Mouse (Mus musculus): Measurements from ENCODE around the gene Iqca. TPM values are rescaled to one million over a fixed set of nuclear protein-coding genes. Genes with fewer than 3 reads are reported as not detected.

The Iqca gene
- 0.86 and 1.8 TPM in 2 replicates for polyA plus RNA-seq (2014; fragmentation: Nextera tagmentation; extraction: Ambion mirVana)

DNA sequence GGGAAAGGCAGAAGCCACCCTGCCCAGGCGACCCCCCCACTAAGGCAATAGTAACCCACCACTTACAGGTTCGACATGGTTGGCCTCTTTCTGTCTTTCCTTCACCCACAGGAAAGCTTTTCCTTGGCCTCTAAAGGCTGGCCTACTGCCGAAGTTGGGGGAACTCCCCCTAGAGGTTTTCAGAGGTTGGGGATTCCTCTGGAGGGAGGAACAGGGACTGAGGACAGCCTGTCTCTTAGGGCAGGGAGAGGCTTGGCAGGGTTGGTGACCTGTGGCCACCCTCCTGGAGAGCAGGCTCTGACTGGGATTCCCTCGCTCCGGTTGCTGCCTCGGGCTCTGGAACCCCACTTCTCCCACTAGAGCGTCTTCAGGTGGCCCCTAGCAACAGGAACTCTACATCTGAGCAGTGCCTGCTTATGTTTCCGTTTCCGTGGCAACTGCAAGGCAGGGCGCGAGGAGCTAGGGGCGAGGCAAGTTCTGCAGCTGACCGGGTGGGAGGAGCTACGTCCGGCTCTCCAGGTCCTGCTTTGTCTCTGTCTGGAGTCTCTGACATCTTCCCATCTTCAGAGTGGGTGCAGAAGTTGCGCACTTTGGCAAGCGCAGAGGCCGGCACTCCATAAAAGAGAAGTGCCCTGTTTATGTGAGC, at the start of gene Iqca:
Gene Iqca, minus strand, starts transcription at position 303 of the 646 bp plus-strand sequence.
- no peak within 1 kb of the TSS; the same call in 1 of the 2 replicates for H3K9ac ChIP-seq
- H3K27ac ChIP-seq = no peak within 1 kb of the TSS

DNA sequence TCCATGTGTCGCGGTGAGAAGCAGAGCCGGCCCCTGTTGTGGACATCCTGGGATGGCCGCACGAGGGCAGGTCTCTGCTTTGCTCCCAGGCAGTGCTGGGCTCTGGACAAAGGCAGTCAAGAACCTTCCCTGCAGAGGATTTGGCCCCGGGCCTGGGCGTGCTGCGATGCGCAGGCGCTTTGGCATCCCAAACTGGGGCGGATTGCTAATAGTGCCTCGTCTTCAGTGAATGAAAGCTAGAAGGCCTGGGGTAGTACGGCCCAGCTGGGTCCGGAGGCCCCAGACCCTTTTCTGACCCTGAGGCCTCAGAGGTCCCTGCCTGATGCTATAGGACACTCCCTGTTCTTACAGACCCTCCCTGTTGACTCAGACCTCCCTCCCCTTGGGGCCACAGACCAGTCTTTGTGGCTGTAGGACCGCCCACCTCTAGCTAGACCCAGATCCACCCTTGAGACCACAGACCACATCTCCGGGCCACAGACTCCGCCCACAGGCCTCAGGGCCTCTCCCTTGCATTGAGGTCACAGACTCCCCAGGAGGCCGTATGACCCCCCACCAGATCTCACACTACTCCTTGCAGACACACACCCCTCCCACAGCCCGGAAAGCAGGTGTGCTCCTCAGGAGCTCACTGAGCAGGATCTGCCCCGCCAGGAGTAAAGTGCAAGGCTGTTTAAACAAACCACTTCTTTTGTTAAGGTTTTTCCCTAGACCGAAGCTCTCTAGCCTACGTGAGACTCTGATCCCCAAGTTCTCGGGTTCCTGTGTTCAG, 49.2 kb upstream of the Iqca start:
- ATAC-seq (ENCODE audit: low FRiP score) = peak; percentile 46; the same call in 1 of the 2 replicates
- H3K4me3 ChIP-seq (replicated peaks; ENCODE audit: low read length) = no peak overlapping the region
- WGBS = 6% methylated on average over 23 of the region's 23 CpGs
- peak overlapping the region; percentile 10; the same call in 1 of the 2 replicates for H3K4me2 ChIP-seq (replicated peaks)
- no peaks in the 10 kb centered on the region for H3K9me3 ChIP-seq (ENCODE audit: control insufficient read depth, low read length)
- DNase-seq (ENCODE audit: low spot score) = peak; percentile 67
- peak overlapping the region; percentile 22; the same call in 1 of the 2 replicates for H3K9ac ChIP-seq
- H3K4me1 ChIP-seq (replicated peaks; ENCODE audit: control insufficient read depth, insufficient read depth, low read length) = peaks cover 25% of the 10 kb centered on the region
- peaks cover 11% of the 10 kb centered on the region; the same call in 1 of the 2 replicates for H3K27me3 ChIP-seq (ENCODE audit: control insufficient read depth, insufficient read depth, low read length)
- no peaks in the 10 kb centered on the region for H3K36me3 ChIP-seq (replicated peaks; ENCODE audit: control insufficient read depth, insufficient read depth)
- H3K27ac ChIP-seq = no peak overlapping the region

More for the DNA sequence above, at the start of gene Iqca:
- Histone ChIP-seq H3K9me3 (ENCODE audit: control insufficient read depth, low read length) (no peaks in the 10 kb centered on the region), H3K4me3 (replicated peaks; ENCODE audit: low read length) (0 out of 2 replicates have a peak within 1 kb of the TSS, but pooled peaks have one; percentile 2), H3K4me1 (replicated peaks; ENCODE audit: control insufficient read depth, insufficient read depth, low read length) (peaks cover 14% of the 10 kb centered on the region; the same call in 1 of the 2 replicates), H3K4me2 (replicated peaks) (peak within 1 kb of the TSS; percentile 41), H3K36me3 (replicated peaks; ENCODE audit: control insufficient read depth, insufficient read depth) (no peaks in the 10 kb centered on the region), H3K27me3 (ENCODE audit: control insufficient read depth, insufficient read depth, low read length) (no peaks in the 10 kb centered on the region)
- 3% methylated on average over 18 of the region's 18 CpGs for WGBS
- DNase-seq (ENCODE audit: low spot score) = peak; percentile 73
- ATAC-seq (ENCODE audit: low FRiP score) = peak; percentile 91

DNA sequence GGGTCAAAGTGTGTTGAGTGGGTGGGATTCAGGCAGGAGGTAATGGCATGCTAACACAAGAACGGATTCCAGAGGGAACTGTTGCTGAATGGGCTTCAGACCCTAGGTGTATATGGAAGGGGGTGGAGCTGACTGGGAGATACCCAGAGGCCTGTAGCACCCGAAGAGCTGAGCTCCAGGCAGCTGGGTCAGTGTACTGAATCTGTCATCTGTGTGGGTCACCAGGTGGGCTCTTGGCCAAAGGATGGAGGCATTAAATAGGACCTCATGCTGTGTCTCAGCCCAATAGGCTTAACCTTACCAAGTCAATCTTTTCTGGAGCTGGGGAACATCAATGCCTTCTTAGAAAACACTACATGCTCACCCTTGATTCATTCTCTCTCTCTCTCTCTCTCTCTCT, 48.5 kb upstream of the Iqca start:
- Histone ChIP-seq H3K4me3 (replicated peaks; ENCODE audit: low read length) (no peak overlapping the region), H3K36me3 (replicated peaks; ENCODE audit: control insufficient read depth, insufficient read depth) (no peaks in the 10 kb centered on the region), H3K4me1 (replicated peaks; ENCODE audit: control insufficient read depth, insufficient read depth, low read length) (peaks cover 17% of the 10 kb centered on the region), H3K9me3 (ENCODE audit: control insufficient read depth, low read length) (no peaks in the 10 kb centered on the region), H3K27me3 (ENCODE audit: control insufficient read depth, insufficient read depth, low read length) (peaks cover 11% of the 10 kb centered on the region; the same call in 1 of the 2 replicates), H3K9ac (no peak overlapping the region), H3K4me2 (replicated peaks) (no peak overlapping the region), H3K27ac (no peak overlapping the region)
- ATAC-seq (ENCODE audit: low FRiP score) (no peak), DNase-seq (ENCODE audit: low spot score) (no peak)
- 55% methylated on average over 2 of the region's 2 CpGs for WGBS

DNA sequence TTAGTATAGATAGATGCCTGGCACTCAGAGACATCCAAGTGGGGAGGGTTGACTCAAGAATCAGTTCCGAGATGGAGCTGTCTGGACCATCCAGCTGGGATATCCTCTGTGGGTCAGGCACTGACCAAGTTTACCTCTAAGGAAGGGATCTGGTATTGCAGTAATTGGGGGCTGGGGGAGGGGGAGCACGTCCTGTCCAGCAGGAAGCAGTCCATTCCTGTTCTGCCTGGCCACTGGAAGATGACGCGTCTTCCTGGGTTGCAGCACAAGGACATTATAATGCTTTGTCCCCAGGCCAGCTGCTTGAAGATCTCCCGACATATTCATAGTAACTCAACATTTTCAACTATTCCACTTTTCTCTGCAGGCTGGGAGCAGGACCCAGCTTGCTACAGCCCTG, 48.0 kb upstream of the Iqca start:
- 90% methylated on average over 5 of the region's 5 CpGs for WGBS

DNA sequence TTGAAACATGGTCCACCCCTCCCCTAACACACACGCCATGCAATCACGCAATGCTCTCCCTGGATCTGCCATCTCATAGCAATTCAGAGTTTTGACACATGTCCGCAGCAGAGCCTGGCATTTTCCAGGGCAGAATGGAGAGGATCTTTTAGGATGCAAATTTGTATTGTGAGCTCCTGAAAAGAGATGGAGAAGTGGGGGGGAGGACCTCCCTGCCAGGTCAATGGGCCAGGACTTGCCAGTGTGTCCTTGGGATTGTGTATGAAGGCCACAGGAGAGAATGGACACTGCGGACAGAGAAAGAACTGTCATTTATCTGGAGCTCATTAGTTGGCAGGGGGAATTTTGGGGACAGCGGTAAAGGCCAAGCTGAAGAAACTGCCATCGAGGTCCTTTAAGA, 35.8 kb upstream of the Iqca start:
- H3K27ac ChIP-seq = no peak overlapping the region
- no peak overlapping the region for H3K4me2 ChIP-seq (replicated peaks)
- ATAC-seq (ENCODE audit: low FRiP score) (no peak), DNase-seq (ENCODE audit: low spot score) (no peak)
- no peaks in the 10 kb centered on the region for H3K27me3 ChIP-seq (ENCODE audit: control insufficient read depth, insufficient read depth, low read length)
- no peak overlapping the region for H3K4me3 ChIP-seq (replicated peaks; ENCODE audit: low read length)
- no peak overlapping the region for H3K9ac ChIP-seq
- H3K4me1 ChIP-seq (replicated peaks; ENCODE audit: control insufficient read depth, insufficient read depth, low read length) = no peaks in the 10 kb centered on the region
- 20% methylated on average over 6 of the region's 6 CpGs for WGBS
- no peaks in the 10 kb centered on the region for H3K36me3 ChIP-seq (replicated peaks; ENCODE audit: control insufficient read depth, insufficient read depth)
- H3K9me3 ChIP-seq (ENCODE audit: control insufficient read depth, low read length) = no peaks in the 10 kb centered on the region; the same call in 1 of the 2 replicates

More for the DNA sequence above, 48.0 kb upstream of the Iqca start:
- ATAC-seq (ENCODE audit: low FRiP score) (no peak), DNase-seq (ENCODE audit: low spot score) (no peak)
- Histone ChIP-seq H3K4me3 (replicated peaks; ENCODE audit: low read length) (no peak overlapping the region), H3K9me3 (ENCODE audit: control insufficient read depth, low read length) (no peaks in the 10 kb centered on the region), H3K4me1 (replicated peaks; ENCODE audit: control insufficient read depth, insufficient read depth, low read length) (peaks cover 16% of the 10 kb centered on the region; the same call in 1 of the 2 replicates), H3K27ac (no peak overlapping the region), H3K9ac (no peak overlapping the region), H3K27me3 (ENCODE audit: control insufficient read depth, insufficient read depth, low read length) (peaks cover 11% of the 10 kb centered on the region; the same call in 1 of the 2 replicates), H3K4me2 (replicated peaks) (no peak overlapping the region), H3K36me3 (replicated peaks; ENCODE audit: control insufficient read depth, insufficient read depth) (no peaks in the 10 kb centered on the region)

DNA sequence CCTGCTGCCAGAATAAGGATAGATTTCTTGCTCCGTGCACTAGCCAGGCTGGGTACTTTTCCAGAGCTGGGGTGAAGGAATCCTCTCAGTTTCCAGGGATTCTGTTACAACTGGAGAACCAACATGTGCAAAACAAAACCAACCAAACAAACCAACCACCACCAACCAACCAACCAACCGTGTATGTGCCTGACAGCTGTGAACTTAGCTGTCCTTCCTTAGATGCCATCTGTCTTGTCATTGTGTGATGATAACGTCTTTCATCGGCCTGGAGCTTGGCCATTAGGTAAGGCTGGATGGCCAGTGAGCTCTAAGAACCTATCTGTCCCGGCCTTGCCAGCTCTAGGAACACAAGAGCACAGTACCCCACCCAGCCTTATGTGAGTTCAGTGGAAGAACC, 33.7 kb upstream of the Iqca start:
- 92% methylated on average over 5 of the region's 5 CpGs for WGBS
- H3K4me1 ChIP-seq (replicated peaks; ENCODE audit: control insufficient read depth, insufficient read depth, low read length) = no peaks in the 10 kb centered on the region
- DNase-seq (ENCODE audit: low spot score) (no peak), ATAC-seq (ENCODE audit: low FRiP score) (no peak)
- no peak overlapping the region for H3K4me2 ChIP-seq (replicated peaks)
- no peaks in the 10 kb centered on the region for H3K27me3 ChIP-seq (ENCODE audit: control insufficient read depth, insufficient read depth, low read length)
- H3K4me3 ChIP-seq (replicated peaks; ENCODE audit: low read length) = no peak overlapping the region
- no peak overlapping the region for H3K9ac ChIP-seq
- H3K27ac ChIP-seq = no peak overlapping the region
- H3K9me3 ChIP-seq (ENCODE audit: control insufficient read depth, low read length) = no peaks in the 10 kb centered on the region; the same call in 1 of the 2 replicates
- no peaks in the 10 kb centered on the region for H3K36me3 ChIP-seq (replicated peaks; ENCODE audit: control insufficient read depth, insufficient read depth)

DNA sequence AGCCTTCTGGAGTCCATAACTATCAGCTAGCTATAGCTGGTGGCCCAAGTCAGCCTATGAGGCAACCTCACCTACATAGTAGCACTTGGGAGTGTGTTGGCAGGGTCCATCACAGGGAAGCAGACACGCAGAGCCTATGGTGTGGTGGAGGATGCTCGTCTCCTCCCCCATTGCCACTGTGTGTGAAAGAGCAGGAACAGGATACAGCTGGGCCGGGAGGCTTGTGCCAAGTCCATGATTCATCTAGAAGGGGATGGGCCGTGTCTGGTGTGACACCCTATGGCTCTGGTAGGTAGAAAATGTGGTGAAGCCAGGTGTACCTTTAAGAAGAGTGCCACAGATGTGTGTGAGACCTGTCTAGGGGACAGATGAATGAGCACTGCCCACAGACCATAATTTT, 33.0 kb upstream of the Iqca start:
- no peak overlapping the region for H3K27ac ChIP-seq
- no peaks in the 10 kb centered on the region for H3K4me1 ChIP-seq (replicated peaks; ENCODE audit: control insufficient read depth, insufficient read depth, low read length)
- no peak overlapping the region for H3K4me3 ChIP-seq (replicated peaks; ENCODE audit: low read length)
- WGBS = 95% methylated on average over 4 of the region's 4 CpGs
- ATAC-seq (ENCODE audit: low FRiP score) (no peak), DNase-seq (ENCODE audit: low spot score) (no peak)
- H3K9me3 ChIP-seq (ENCODE audit: control insufficient read depth, low read length) = no peaks in the 10 kb centered on the region; the same call in 1 of the 2 replicates
- no peaks in the 10 kb centered on the region for H3K27me3 ChIP-seq (ENCODE audit: control insufficient read depth, insufficient read depth, low read length)
- H3K4me2 ChIP-seq (replicated peaks) = no peak overlapping the region
- H3K36me3 ChIP-seq (replicated peaks; ENCODE audit: control insufficient read depth, insufficient read depth) = no peaks in the 10 kb centered on the region
- H3K9ac ChIP-seq = no peak overlapping the region

DNA sequence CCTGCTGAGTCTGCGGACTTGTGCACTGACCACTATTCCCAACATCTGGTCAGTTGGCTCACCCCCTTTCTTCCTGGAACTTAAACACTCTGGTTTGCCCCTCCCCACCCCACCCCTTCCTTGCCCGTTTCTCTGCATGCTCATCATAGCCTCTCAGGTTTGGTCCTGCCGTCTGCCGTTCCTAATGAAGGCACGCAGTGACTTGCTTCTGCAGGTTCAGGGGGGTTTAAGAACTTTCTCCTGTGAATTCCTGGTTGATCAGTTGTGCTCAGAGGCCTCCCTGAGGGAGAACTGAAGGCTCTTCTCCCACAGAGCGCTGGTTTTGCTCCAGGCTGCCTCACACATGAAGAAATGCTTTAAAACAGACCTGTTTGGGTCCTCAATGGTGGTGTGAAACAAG, 30.4 kb upstream of the Iqca start:
- ATAC-seq (ENCODE audit: low FRiP score) = no peak
- Histone ChIP-seq H3K36me3 (replicated peaks; ENCODE audit: control insufficient read depth, insufficient read depth) (no peaks in the 10 kb centered on the region), H3K9ac (no peak overlapping the region), H3K4me2 (replicated peaks) (no peak overlapping the region), H3K4me3 (replicated peaks; ENCODE audit: low read length) (no peak overlapping the region), H3K27me3 (ENCODE audit: control insufficient read depth, insufficient read depth, low read length) (no peaks in the 10 kb centered on the region), H3K9me3 (ENCODE audit: control insufficient read depth, low read length) (no peaks in the 10 kb centered on the region; the same call in 1 of the 2 replicates), H3K27ac (no peak overlapping the region), H3K4me1 (replicated peaks; ENCODE audit: control insufficient read depth, insufficient read depth, low read length) (no peaks in the 10 kb centered on the region)
- 72% methylated on average over 6 of the region's 6 CpGs for WGBS
- DNase-seq (ENCODE audit: low spot score) = no peak

DNA sequence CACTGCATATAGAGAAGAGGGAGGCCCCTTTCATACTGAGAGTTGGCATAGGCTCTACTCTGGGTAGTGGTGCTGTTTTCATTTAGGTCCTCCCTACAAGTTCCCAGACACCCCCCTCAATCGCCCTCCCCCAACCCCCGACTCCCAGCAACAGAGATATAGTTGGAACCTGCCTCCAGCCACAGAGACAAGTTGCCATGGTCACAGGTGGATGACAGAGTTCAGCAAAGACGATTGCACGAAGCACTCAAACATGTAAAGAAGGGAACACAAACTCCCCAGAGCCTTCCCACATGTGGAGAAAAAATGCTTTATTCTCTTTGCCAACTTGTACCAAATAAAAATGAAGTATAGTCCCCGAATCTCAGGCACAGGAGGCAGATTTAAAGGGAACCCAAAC, 29.3 kb upstream of the Iqca start:
- Histone ChIP-seq H3K4me3 (replicated peaks; ENCODE audit: low read length) (no peak overlapping the region), H3K27ac (no peak overlapping the region), H3K9ac (no peak overlapping the region), H3K27me3 (ENCODE audit: control insufficient read depth, insufficient read depth, low read length) (no peaks in the 10 kb centered on the region), H3K4me1 (replicated peaks; ENCODE audit: control insufficient read depth, insufficient read depth, low read length) (no peaks in the 10 kb centered on the region), H3K4me2 (replicated peaks) (no peak overlapping the region), H3K36me3 (replicated peaks; ENCODE audit: control insufficient read depth, insufficient read depth) (no peaks in the 10 kb centered on the region), H3K9me3 (ENCODE audit: control insufficient read depth, low read length) (no peaks in the 10 kb centered on the region; the same call in 1 of the 2 replicates)
- 61% methylated on average over 5 of the region's 5 CpGs for WGBS
- no peak for DNase-seq (ENCODE audit: low spot score)
- ATAC-seq (ENCODE audit: low FRiP score) = no peak
